Mouse (Mus musculus): ENCODE measurements around the gene Ociad2. TPM values are rescaled to one million over a fixed set of nuclear protein-coding genes. Genes with fewer than 3 reads are reported as not detected.

Gene Ociad2
- not detected for total RNA-seq (2023)

GRCm38 (mm10) chr5:73340723-73341235 is at the start of gene Ociad2:
Gene Ociad2 (minus strand): TSS chr5:73341028.

GRCm38 (mm10) chr5:73292502-73293457 is 48.0 kb downstream of the Ociad2 start, which contains the start of gene Ociad1:
Gene Ociad1 (plus strand): TSS chr5:73292784.

Other genes starting within 250 kb of the Ociad2 start
- 292 TPM for gene Fryl, start 84.4 kb downstream of the Ociad2 start, total RNA-seq (2023)
- gene Ociad1, start 48.2 kb downstream of the Ociad2 start, total RNA-seq (2023): 202 TPM
- gene Cwh43, start 65.0 kb upstream of the Ociad2 start, total RNA-seq (2023): not detected
- gene Dcun1d4, start 140.0 kb upstream of the Ociad2 start, total RNA-seq (2023): 11.4 TPM